Mouse (Mus musculus): ENCODE data around the gene Hist1h3i.
A peak's percentile ranks its signal among the peaks of the same experiment; 100 is the strongest.

Gene Hist1h3i

DNA sequence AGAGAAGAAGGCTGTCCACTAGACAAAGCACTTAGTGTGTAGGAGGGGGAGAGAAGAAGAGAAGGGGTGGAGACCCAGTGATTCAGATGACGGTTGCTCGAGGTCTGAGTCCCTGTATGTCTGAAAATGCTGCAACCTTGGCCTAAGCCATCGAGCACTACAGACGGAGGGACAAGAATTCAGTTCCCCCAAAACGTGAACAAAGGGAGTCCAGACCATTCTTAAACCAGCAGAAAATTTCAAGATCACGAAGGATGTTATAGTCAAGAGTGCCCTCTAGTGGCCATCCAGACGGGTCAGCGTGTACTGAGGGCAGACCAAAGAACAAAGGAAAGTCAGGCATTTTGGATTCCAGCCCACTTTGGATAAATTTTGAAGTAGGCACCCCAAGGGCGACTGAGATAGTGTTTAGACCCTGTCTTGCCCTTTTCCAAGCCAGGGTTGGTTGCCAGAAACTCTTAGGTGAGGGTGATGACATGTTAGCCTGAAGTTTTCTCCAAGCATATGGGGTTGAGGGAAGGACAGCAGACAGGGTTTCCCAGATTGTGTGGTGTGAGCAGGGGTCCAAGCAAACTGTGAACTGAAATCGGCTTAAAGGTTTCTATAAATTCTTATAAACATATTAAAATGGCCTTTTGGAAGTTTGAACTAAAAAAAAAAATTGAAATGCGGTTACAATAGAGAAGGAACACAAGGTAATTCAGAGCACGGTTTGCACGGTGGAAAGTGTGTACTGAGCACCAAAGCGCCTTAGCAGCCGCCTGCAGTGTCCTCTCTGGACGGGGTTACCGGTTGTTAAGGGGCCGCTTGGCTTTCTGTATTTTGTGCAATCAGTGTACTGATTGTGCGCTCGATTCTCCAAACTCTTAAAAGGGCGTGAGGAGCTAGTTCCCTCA lies 48.9 kb downstream of the Hist1h3i start:
- DNase-seq (ENCODE audit: low spot score in 2 of 2), result peak; percentile 77 to 83

DNA sequence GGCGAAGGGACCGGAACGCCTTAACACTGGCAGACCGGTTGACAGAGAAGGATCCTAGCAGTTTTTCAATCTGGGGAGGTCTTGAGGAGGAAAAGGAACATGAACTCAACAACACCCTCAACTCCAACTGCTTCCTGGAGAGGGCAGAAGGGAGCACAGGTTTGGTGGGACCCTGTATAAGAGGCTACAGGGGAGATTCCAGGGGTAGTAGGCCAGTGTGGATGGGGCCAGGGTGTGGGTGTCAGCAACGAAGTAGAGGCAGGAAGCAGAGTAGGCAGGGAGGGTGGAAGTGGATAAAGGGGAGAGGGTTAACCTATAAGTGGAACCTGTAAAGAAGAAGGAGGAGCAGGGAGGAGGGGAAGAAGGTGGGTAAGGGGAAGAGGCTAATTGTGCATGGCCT lies 49.7 kb downstream of the Hist1h3i start:
- DNase-seq (ENCODE audit: low spot score in 2 of 2), result peak in 1 of 2 experiments; percentile 29

All from spleen, postnatal 10 days (tissue).